Mouse (Mus musculus) cortical plate, adult 2 months (tissue): Measurements from ENCODE around the gene Tbxas1. TPM values are rescaled to one million over a fixed set of nuclear protein-coding genes. Genes with fewer than 3 reads are reported as not detected.

Experiments used
- H3K27ac ChIP-seq: fragments of 200-500 bp; 2 replicates; pipeline ENCODE4 v1.5.1; 2012; ENCODE audit warnings: low read length, control low read depth, inconsistent platforms; ENCODE audit not compliant: insufficient read depth
- H3K4me1 ChIP-seq: fragments of 200-500 bp; 2 replicates; pipeline ENCODE4 v1.6.1; 2011; ENCODE audit warnings: low read length; ENCODE audit not compliant: control insufficient read depth, insufficient read depth
- H3K4me3 ChIP-seq: fragments of 200-500 bp; 2 replicates; pipeline ENCODE4 v1.5.1; 2011; ENCODE audit warnings: mild to moderate bottlenecking, low read length, control low read depth; ENCODE audit not compliant: insufficient read depth
- CTCF ChIP-seq: fragments of 200-500 bp; IDR thresholded peaks from 2 replicates; pipeline ENCODE4 v1.5.1; 2011; ENCODE audit warnings: mild to moderate bottlenecking, control low read depth, low read length; ENCODE audit not compliant: insufficient read depth; ENCODE audit errors: extremely low read depth
- POLR2A ChIP-seq: fragments of 200-500 bp; IDR thresholded peaks from 2 replicates; pipeline ENCODE4 v1.6.1; 2011; ENCODE audit warnings: mild to moderate bottlenecking, low read length, control low read depth; ENCODE audit not compliant: insufficient read depth; ENCODE audit errors: extremely low read depth
- polyA plus RNA-seq: library from polyadenylated mRNA; depleted of rRNA; stranded (reverse); fragments of >200 nt; gene quantifications from 2 replicates; pipeline ENCODE4 v1.2.3, GENCODE M21; 2012

Tbxas1 gene
- polyA plus RNA-seq, 1 experiment, result 2.7 TPM

DNA sequence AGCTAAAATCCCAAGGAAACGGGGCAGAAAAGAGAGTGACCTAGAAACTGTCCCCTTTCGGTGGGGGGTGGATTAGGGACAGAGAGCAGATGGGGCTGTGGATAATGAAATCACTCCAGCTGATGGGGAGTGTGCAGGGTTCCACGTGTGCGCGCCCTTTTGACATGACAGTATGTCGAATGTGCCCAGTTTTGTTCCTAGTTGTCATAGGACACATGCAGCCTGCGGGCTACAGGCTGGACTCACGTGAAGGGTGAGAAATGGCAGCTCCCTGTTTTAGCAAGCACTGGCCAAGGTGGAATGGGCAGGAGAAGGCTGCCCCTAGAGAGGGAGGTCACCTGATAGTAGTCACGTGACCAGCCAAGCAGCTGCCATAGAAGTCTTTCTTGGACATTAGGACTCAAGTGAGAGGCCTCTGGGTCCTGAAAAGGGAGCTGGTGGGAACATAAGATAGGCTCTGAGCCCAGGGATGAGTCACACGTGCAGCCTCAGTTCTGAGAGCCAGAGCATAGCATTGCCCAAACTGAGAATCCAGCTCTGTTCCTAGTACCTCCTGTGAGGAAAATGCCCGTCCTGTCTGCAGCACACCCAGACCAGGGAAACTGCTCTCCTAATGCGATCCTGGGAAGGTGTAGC is 85.7 kb downstream of the Tbxas1 start:
- TF ChIP-seq POLR2A (no peak), CTCF (no peak)
- Histone ChIP-seq H3K4me3 (no peak overlapping the region), H3K4me1 (no peaks in the 10 kb centered on the region), H3K27ac (no peak overlapping the region)

DNA sequence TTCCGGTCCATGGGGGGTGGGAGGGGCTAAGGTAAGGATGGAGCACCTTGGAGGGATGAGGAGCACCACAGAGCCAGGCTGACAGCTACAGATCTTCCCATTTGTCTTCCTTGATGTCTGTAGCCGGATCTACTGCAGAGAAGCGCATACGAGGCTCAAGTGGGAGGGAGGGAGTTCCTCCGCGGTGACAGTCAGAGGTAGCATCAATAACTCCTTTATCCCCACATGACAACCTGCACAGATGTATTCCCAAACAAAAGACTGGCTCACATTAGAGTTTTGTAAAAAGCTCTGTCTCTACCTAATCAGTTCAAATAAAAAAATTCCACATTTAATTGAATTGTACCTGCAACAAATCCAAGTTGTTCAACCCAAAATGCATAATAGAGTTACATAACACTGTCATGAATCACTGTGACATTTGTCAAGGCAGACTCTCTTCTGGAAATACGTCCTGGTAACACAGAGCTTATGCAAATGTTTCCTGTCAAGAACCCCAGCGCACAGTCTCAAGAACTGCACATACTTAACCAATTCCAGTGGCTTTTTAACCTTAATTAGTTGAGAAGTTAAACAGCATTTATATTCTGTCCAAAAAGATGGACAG is 86.3 kb downstream of the Tbxas1 start:
- no peak overlapping the region for H3K27ac ChIP-seq
- TF ChIP-seq POLR2A (no peak), CTCF (no peak)
- no peaks in the 10 kb centered on the region for H3K4me1 ChIP-seq
- no peak overlapping the region for H3K4me3 ChIP-seq

DNA sequence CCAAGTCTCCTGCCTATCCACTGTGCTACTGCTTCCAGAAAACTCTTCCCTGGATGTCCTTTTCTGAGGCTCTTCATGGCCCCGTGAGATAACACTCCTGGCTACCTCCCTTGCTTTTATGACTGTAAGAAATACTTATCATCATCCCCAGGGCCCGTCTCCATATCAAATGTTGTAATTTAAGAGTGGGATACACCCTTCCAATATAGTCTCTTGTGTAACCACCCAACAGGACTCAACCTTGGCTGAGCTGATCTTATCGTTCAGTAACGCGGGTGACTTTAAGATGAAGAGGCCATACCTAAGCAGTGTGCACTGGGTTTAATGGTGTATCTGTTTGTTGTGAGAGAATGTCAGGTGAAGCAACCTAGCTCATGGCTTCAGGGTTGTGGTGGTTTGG is 91.6 kb downstream of the Tbxas1 start:
- Histone ChIP-seq H3K4me1 (no peaks in the 10 kb centered on the region), H3K27ac (no peak overlapping the region), H3K4me3 (no peak overlapping the region)
- TF ChIP-seq POLR2A (no peak), CTCF (no peak)

DNA sequence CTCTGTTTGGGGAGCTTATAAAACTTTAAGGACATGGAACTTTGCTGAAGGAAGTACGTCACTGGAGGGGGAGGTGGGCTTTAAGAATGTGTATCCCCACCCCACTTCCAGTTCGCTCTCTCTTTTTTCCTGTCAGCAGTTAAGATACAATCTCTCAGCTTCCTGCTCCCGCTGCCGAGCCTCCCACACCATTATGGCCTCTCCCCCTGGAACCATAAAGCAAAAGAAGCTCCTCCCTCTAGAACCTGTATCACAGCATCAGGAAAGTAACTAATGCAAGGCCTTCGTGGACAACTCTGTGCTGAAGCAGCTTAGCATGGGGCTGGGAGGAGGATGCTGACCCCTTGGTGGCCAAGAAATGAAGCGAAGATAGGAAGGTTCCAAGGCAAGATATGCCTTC is 92.1 kb downstream of the Tbxas1 start:
- TF ChIP-seq POLR2A, result no peak
- TF ChIP-seq CTCF, result no peak
- no peak overlapping the region for H3K4me3 ChIP-seq
- no peak overlapping the region for H3K27ac ChIP-seq
- no peaks in the 10 kb centered on the region for H3K4me1 ChIP-seq

DNA sequence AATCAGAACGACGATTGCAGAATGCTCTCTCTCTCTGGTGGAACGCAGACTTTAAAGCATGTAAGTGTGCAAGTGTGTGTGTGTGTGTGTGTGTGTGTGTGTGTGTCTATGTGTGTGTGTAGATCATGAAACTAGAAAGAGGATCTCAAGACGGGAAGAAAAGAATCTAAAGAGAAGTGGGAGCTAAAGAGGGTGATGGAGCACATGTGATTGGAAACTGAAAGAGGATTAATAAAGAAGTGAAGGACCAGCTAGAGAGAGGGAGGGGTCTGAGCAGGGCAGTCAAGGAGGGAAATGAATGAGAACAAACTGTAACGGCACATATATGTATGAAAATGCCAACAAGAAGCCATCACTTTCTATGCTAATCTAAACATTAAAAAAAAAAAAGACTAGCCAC is 92.8 kb downstream of the Tbxas1 start:
- TF ChIP-seq CTCF (no peak), POLR2A (no peak)
- Histone ChIP-seq H3K4me3 (no peak overlapping the region), H3K4me1 (no peaks in the 10 kb centered on the region), H3K27ac (no peak overlapping the region)

DNA sequence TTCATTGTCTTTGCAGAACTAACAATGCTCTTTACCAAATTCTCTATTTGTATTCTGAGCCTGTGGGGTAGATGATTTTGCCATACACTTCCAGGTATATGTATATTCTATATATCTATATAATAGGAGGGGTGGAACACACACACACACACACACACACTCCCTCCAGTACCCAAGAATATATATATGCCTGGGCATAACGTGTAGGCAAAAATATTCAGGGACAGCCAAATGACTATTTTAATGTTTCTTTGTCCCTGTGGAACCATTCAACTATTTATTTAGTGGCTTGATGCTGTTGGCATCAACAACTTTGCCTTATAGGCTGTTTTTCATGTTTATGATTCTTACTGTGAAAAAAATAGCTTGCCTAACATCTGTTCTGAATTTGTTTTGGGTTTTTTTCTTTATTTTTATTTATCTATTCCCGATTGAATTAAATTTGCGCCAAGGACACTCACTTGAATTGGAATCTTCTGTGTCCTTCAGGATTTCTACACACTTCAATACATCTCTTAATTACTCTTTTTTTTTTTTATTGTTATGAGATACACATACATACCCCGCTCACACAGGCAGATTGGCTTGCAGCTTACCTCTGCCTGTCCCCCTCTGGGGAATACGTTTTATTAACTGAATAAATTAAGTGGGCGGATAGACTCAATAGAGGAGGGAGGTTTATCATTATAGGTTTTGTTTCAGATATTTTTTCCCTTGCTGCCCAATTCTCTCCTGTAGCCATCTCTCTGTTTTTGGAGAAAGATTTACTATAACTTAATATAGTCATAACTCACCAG is 94.9 kb downstream of the Tbxas1 start:
- H3K4me3 ChIP-seq, result no peak overlapping the region
- TF ChIP-seq CTCF (no peak), POLR2A (no peak)
- no peaks in the 10 kb centered on the region for H3K4me1 ChIP-seq
- H3K27ac ChIP-seq, result no peak overlapping the region

DNA sequence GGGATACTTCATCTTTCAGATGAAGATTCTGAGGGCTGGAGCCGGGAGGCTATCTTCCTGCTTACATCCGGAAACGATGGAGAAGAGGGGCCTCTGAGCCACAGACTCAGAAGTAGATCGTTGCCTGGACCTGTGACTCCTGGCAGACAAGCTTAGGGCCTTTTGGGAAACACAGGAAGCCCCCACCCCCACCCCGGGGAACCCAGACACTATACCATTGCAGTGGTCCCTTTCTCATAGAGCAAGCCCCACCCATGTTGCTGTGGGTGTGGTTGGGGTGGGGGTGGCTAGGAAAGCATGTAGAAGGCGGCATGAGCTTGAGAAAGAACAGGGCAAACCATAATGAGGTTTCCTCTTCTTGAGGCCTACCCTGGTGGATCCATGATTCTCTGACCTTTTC is 95.6 kb downstream of the Tbxas1 start:
- H3K4me3 ChIP-seq, result no peak overlapping the region
- no peak for TF ChIP-seq CTCF
- no peak for TF ChIP-seq POLR2A
- H3K4me1 ChIP-seq, result no peaks in the 10 kb centered on the region
- H3K27ac ChIP-seq, result no peak overlapping the region

DNA sequence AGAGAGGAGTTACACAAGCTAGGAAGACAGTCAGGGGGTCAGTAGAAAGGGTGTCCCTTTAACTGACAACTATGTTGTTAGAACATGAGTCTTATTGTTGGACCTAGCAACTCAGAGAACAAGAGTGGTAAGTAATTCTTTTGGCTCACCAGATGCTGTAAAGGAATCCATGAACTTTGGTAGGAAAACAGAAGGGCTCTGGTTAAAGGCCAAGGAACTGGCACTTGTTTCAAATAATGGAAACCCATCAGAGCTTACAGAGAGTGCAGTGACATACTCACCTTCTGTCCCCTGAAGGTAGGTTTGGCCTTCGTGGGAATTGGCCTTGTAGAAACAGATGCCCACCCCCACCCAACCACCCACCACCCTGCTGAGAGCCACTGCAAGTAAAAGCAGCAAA is 97.6 kb downstream of the Tbxas1 start:
- no peak for TF ChIP-seq POLR2A
- TF ChIP-seq CTCF, result no peak
- Histone ChIP-seq H3K4me1 (no peaks in the 10 kb centered on the region), H3K27ac (no peak overlapping the region), H3K4me3 (no peak overlapping the region)

DNA sequence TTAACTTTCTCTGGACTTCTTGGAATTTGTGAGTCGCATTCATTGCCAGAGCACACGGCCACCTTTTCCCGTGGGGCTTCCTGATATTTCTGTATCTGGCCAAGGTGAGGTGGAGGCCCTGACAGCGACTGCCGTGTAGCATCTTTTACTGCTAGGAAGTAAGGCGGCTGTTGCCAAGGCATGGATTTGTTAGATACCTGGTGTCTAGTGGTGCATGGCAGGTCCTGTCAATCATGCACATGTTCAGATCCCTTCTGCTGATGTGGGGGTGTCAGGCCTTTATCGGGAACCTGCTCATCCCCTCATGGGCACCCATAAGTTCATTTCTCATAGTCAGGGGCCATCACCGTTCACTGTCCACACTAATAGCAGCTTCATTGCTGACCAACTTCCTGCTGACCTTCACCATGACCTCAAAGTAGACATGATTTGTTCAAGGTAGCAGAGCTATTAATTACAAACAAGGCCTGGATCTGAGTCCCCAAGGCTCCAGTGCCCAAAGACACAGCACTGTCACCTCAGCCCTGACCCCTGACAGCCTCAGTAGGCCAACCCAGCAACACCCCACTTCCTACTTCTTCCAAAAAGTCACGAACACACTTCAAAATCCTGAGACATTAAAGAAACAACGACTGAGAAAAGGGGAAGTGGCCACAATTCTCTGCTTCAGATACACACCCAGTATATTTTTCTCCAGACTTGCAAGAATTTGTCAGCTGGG is 98.4 kb downstream of the Tbxas1 start:
- TF ChIP-seq CTCF, result no peak
- TF ChIP-seq POLR2A, result no peak
- no peak overlapping the region for H3K4me3 ChIP-seq
- H3K27ac ChIP-seq, result no peak overlapping the region
- H3K4me1 ChIP-seq, result no peaks in the 10 kb centered on the region

DNA sequence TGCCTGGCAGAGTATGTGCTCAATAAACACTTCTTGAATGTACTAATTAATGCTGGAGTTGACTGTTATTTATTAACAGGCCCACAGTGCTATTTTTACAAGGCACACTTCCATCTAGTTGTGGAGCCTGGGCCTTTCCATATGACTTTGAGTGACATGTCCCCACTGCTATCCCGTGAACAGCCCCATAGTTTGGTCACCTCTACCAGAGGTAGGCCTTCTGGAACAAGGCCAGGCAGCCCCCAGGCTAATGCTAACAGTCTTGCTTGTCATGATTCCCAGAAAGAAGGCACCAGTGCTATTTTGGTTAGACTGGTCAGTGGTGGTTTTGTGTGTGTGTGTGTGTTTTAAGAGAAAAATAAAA is 98.9 kb downstream of the Tbxas1 start:
- no peak overlapping the region for H3K4me3 ChIP-seq
- no peaks in the 10 kb centered on the region for H3K4me1 ChIP-seq
- no peak overlapping the region for H3K27ac ChIP-seq
- TF ChIP-seq CTCF, result no peak
- TF ChIP-seq POLR2A, result no peak
